Mouse (Mus musculus): ENCODE measurements around the gene Tmem80. TPM values are rescaled to one million over a fixed set of nuclear protein-coding genes. Genes with fewer than 3 reads are reported as not detected.
A peak's percentile ranks its signal among the peaks of the same experiment; 100 is the strongest.

The Tmem80 gene
- 35.1 and 35.6 TPM in 2 replicates for polyA plus RNA-seq (2015; fragmentation: Nextera tagmentation; extraction: Ambion mirVana)

DNA sequence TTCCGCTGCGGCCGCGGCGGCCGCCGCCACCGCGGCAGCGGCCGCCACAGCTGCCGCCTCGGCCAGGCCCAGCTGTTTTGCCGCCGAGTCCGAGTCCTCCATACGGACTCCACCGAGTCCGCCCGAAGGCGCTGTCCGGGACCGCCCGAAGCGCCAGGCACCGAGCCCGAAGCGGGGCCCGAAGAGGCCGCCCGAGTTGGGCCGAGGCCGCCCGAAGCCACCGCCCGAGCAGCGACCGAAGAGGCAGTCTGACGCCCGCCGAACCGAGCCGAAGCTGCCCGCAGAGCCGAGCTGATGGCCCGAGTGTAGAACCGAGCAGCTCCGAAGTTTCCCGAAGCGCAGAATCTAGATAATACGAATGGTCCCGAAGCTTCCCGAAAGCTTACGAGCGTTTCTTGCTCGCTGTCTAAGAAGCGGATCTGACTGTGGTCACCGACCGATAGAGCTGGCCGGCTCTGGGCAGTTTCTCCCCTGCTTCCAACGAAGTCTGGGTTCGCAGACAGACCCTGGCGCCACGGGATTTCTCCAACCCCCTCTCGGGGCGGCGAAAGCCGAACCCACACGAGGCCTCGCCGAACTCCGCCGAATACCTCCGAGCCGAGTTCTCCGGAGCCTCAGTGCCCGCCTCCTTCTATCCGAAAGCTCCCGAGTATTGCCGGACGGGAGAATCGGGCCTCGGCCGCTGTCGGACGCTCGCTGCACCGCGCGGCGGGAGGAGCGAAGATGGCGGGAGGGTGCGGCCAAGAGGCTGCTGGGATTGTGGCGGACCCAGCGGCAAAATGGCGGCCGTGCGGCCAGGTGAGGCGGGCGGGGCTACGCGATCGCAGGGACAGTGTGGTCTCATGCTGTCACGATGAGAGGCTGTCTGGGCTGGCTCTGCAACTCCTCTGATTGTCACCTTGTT lies at the start of gene Tmem80, which contains the start of gene Deaf1:
Gene Tmem80, plus strand, starts transcription at position 271 of the 904 bp plus-strand sequence.
Gene Deaf1, minus strand, starts transcription at position 222 of the 904 bp plus-strand sequence.
- H3K4me1 ChIP-seq (replicated peaks) = peaks cover 25% of the 10 kb centered on the region
- no peaks in the 10 kb centered on the region for H3K27me3 ChIP-seq (replicated peaks)
- under 1% methylated on average over 105 of the region's 105 CpGs for WGBS
- peak within 1 kb of the TSS; percentile 60 for H3K4me3 ChIP-seq (replicated peaks)
- ATAC-seq = peak; percentile 96
- H3K9me3 ChIP-seq = no peaks in the 10 kb centered on the region
- H3K27ac ChIP-seq = peak within 1 kb of the TSS; percentile 96
- peak within 1 kb of the TSS; percentile 85 for H3K4me2 ChIP-seq (replicated peaks)
- peaks cover 9% of the 10 kb centered on the region for H3K36me3 ChIP-seq
- peak within 1 kb of the TSS; percentile 85 for H3K9ac ChIP-seq

DNA sequence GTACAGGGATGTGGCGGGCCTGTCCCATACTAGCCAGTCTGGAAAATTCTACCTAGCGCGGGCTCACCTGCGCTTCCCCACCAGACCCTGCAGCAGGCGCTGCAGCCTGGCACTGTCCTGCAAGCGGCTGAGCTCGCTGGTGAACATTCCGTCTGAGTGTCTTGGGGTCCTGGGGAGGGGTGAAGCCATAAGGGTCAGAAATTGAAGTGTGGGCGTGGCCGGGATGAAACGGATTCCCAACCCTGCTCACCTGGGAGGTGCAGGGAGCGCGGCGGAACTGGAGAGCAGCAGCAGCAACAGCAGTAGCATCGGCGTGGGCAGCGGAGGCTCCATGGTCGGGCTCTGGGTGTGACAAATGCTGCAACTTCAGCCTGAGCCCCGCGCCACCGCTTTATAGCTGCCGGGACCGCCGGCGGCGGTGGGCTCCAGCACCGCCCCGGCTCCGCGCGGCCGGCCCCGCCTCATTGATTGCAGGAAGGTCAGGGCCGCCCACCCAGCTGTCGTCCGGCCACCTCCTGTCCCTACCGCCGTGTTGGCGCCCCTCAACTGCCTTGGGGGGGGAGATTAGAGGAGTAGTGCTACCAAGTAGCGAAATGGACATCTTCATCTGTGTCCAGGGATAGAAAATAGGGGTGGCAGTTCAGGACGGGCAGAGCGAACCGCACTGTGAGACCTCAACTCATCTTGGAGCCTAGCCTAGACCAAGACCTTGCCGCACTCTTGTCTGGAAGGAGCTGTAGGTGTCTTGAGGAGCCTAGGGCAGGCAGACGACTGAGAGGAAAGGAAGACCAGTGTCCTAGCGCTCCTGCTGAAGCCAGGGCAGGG lies 48.6 kb upstream of the Tmem80 start, which contains the start of gene Sct:
Gene Sct, minus strand, starts transcription at position 368 of the 825 bp plus-strand sequence.
- 3% methylated on average over 46 of the region's 46 CpGs for WGBS
- peak within 1 kb of the TSS; percentile 53 for H3K9ac ChIP-seq
- peak within 1 kb of the TSS; percentile 99 for H3K4me2 ChIP-seq (replicated peaks)
- peak within 1 kb of the TSS; percentile 84 for H3K27ac ChIP-seq
- no peaks in the 10 kb centered on the region for H3K36me3 ChIP-seq
- no peaks in the 10 kb centered on the region for H3K27me3 ChIP-seq (replicated peaks)
- peak within 1 kb of the TSS; percentile 50 for H3K4me3 ChIP-seq (replicated peaks)
- peaks cover 19% of the 10 kb centered on the region for H3K4me1 ChIP-seq (replicated peaks)
- peak; percentile 53 for ATAC-seq
- H3K9me3 ChIP-seq = no peaks in the 10 kb centered on the region

DNA sequence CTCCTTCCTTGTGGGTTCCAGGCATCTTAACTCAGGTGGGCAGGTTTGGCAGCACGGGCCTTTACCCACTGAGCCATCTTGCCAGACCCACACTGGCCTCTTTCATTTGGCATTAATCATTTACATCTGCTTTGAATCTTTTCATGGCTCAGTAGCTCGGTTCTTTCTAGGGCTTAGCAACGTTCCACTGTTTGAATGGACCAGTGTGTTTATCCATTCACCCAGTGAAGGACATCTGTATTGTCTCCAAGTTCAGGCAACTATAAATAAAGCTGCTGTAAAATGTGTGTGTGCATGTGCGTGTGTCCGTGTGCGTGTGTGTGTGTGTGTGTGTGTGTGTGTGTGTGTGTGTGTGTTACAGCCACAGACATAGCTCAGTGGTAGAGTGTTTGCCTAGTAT lies 46.1 kb upstream of the Tmem80 start:
- Histone ChIP-seq H3K9me3 (no peaks in the 10 kb centered on the region), H3K9ac (no peak overlapping the region), H3K4me3 (replicated peaks) (no peak overlapping the region), H3K4me1 (replicated peaks) (peaks cover 15% of the 10 kb centered on the region), H3K27me3 (replicated peaks) (no peaks in the 10 kb centered on the region), H3K36me3 (no peaks in the 10 kb centered on the region), H3K27ac (no peak overlapping the region), H3K4me2 (replicated peaks) (no peak overlapping the region)
- no peak for ATAC-seq
- 42% methylated on average over 6 of the region's 6 CpGs for WGBS

DNA sequence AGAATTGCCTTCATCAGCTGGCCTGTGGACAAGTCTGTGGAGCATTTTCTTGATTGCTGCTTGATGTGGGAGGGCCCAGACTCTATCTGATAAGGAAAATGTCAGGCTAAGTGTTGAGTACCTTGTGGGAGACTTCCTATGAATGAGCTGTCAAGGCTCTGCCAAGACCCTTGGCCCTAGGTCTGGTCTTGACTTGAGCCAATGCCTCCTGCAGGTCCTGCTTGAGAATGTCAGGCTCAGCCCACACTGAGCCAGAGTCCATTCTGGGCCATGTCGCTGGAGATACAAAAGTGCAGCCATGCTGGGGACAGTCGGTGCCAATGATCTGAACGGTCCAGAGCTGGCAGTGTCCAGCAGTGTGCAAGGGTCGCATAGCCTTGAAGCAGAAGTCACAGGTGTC lies 44.8 kb upstream of the Tmem80 start:
- peaks cover 11% of the 10 kb centered on the region for H3K4me1 ChIP-seq (replicated peaks)
- H3K36me3 ChIP-seq = no peaks in the 10 kb centered on the region
- no peak overlapping the region for H3K4me3 ChIP-seq (replicated peaks)
- no peak overlapping the region for H3K4me2 ChIP-seq (replicated peaks)
- WGBS = 86% methylated on average over 4 of the region's 4 CpGs
- H3K9ac ChIP-seq = no peak overlapping the region
- H3K27me3 ChIP-seq (replicated peaks) = no peaks in the 10 kb centered on the region
- no peaks in the 10 kb centered on the region for H3K9me3 ChIP-seq
- H3K27ac ChIP-seq = no peak overlapping the region
- ATAC-seq = no peak

DNA sequence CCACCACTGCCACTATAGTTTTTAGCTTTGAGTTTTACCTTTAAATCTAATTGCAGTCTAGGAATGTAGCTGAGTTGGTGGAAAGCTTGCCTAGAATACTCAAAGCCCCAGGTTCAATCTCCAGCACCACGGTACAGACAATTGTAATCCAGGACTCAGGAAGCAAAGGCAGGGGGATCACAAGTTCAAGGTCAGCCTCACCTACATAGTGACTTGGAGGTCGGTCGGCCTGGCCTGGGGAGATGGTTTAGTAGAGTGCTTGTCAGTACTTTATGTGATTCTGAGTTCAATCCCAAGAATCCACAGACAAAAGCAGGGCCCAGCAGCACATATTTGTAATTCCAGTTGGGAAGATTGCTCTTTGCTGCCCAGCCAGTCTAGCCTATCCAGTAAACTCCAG lies 39.5 kb upstream of the Tmem80 start:
- WGBS = 85% methylated on average over 3 of the region's 3 CpGs
- Histone ChIP-seq H3K27me3 (replicated peaks) (peaks cover 23% of the 10 kb centered on the region), H3K36me3 (no peaks in the 10 kb centered on the region), H3K27ac (no peak overlapping the region), H3K9me3 (no peaks in the 10 kb centered on the region), H3K4me1 (replicated peaks) (peaks cover 9% of the 10 kb centered on the region), H3K9ac (no peak overlapping the region), H3K4me2 (replicated peaks) (no peak overlapping the region), H3K4me3 (replicated peaks) (no peak overlapping the region)
- ATAC-seq = no peak

DNA sequence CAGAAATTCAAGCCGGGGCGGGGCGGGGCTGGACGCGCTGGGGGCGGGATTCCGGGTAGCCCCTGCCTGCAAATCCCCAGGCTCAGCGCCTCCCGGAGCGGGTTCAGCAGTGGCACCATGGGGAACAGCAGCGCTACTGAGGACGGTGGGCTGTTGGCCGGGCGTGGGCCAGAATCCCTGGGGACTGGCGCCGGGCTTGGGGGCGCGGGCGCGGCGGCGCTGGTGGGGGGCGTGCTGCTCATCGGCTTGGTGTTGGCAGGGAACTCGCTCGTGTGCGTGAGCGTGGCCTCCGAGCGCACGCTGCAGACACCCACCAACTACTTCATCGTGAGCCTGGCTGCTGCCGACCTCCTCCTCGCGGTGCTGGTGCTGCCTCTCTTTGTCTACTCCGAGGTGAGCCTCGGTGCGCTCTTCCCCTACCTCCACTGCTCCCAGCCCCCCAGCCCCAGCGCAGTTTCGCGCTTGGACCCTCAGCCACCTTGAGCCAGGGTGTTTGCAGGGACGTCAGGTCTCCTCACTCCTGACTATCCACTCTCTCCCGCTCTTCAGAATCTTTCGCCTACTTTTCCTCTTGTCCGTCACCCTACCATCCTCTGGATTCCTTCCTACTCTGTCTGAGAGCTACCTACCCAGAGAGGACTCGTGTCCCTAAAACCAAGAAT lies 35.5 kb upstream of the Tmem80 start, which contains the start of gene Drd4:
Gene Drd4, plus strand, starts transcription at position 86 of the 662 bp plus-strand sequence.
- 4% methylated on average over 46 of the region's 46 CpGs for WGBS
- peaks cover 50% of the 10 kb centered on the region for H3K27me3 ChIP-seq (replicated peaks)

DNA sequence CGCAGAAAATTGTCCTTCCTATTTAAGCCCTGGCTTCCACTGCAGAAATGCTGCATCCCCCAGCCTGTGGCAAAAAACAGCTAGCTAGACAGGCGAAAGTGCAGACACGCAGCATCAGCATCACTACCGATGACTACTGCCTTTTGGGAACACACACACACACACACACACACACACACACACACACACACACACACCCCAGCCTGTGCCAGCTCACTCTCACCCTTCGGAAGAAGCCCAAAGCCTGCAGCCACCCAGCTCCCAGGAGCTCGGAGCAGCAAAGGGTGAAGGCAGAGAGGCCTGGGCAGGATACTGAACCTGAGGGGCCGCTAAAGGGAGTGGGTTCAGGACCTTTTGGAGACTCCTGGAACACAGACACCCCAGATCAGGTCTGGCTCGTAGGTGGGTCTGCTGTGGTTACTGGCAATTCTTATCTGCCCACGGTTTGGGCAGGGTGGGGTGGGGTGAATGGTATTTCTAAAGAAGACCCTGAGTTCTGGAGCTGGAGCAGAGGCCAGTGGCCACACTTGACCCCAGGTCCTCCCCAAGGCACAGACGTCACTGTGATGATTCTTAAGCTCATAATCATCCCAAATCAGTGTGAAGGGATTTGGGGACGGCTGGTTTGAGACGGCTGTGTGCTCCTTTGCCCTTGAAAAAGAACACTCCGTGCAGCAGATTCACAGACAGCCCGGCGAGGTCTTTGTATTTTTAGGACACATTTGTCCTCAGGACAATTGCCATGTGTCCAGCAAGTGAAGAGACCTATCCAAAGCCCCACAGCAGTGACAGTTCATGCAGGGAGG lies 34.8 kb upstream of the Tmem80 start:
- H3K27me3 ChIP-seq (replicated peaks) = peaks cover 50% of the 10 kb centered on the region
- H3K4me1 ChIP-seq (replicated peaks) = peaks cover 22% of the 10 kb centered on the region
- no peak for ATAC-seq
- no peaks in the 10 kb centered on the region for H3K9me3 ChIP-seq
- H3K9ac ChIP-seq = 0 out of 2 replicates have a peak overlapping the region, but pooled peaks have one; percentile 51
- peak overlapping the region; percentile 97 for H3K4me2 ChIP-seq (replicated peaks)
- 54% methylated on average over 15 of the region's 15 CpGs for WGBS
- peaks cover 3% of the 10 kb centered on the region; the same call in 1 of the 2 replicates for H3K36me3 ChIP-seq
- H3K27ac ChIP-seq = no peak overlapping the region
- peak overlapping the region; percentile 52; the same call in 1 of the 2 replicates for H3K4me3 ChIP-seq (replicated peaks)

More for the DNA sequence above, 35.5 kb upstream of the Tmem80 start, which contains the start of gene Drd4:
- Histone ChIP-seq H3K9ac (peak within 1 kb of the TSS; percentile 51), H3K9me3 (no peaks in the 10 kb centered on the region), H3K4me3 (replicated peaks) (peak within 1 kb of the TSS; percentile 52), H3K4me1 (replicated peaks) (peaks cover 22% of the 10 kb centered on the region), H3K36me3 (no peaks in the 10 kb centered on the region), H3K27ac (no peak within 1 kb of the TSS), H3K4me2 (replicated peaks) (peak within 1 kb of the TSS; percentile 97)
- peak; percentile 60; the same call in 1 of the 2 replicates for ATAC-seq

DNA sequence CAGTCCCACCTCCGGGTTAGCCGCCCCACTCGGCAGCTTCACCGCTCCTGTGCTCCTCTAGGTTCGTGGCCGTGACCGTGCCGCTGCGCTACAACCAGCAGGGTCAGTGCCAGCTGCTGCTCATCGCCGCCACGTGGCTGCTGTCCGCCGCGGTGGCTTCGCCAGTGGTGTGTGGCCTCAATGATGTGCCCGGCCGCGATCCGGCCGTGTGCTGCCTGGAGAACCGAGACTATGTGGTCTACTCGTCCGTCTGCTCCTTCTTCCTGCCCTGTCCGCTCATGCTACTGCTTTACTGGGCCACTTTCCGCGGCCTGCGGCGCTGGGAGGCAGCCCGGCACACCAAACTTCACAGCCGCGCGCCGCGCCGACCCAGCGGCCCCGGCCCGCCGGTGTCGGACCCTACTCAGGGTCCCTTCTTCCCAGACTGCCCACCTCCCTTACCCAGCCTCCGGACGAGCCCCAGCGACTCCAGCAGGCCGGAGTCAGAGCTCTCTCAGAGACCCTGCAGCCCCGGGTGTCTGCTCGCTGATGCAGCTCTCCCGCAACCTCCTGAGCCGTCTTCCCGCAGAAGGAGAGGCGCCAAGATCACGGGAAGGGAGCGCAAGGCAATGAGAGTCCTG lies 33.6 kb upstream of the Tmem80 start:
- Histone ChIP-seq H3K9ac (peak overlapping the region; percentile 39), H3K27ac (no peak overlapping the region), H3K4me1 (replicated peaks) (peaks cover 22% of the 10 kb centered on the region), H3K36me3 (peaks cover 3% of the 10 kb centered on the region; the same call in 1 of the 2 replicates), H3K4me3 (replicated peaks) (peak overlapping the region; percentile 39), H3K27me3 (replicated peaks) (peaks cover 50% of the 10 kb centered on the region), H3K4me2 (replicated peaks) (peak overlapping the region; percentile 90), H3K9me3 (no peaks in the 10 kb centered on the region)
- peak; percentile 46 for ATAC-seq
- WGBS = 2% methylated on average over 53 of the region's 53 CpGs

DNA sequence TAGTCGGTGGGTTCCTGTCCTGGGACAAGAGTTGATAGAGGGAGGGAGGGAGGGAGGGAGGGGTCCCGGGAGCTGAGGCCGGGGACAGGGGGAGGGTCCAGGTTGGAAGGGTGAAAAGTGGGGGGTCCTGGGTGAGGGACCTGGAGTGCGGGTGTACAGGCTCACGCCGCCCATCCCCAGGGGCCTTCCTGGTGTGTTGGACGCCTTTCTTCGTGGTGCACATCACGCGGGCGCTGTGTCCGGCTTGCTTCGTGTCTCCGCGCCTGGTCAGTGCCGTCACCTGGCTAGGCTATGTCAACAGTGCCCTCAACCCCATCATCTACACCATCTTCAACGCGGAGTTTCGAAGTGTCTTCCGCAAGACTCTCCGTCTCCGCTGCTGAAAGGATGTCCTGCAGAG lies 33.1 kb upstream of the Tmem80 start:
- Histone ChIP-seq H3K4me1 (replicated peaks) (peaks cover 22% of the 10 kb centered on the region), H3K27ac (no peak overlapping the region), H3K27me3 (replicated peaks) (peaks cover 50% of the 10 kb centered on the region), H3K4me3 (replicated peaks) (peak overlapping the region; percentile 39), H3K36me3 (peaks cover 3% of the 10 kb centered on the region; the same call in 1 of the 2 replicates), H3K4me2 (replicated peaks) (peak overlapping the region; percentile 90), H3K9ac (no peak overlapping the region), H3K9me3 (no peaks in the 10 kb centered on the region)
- no peak for ATAC-seq
- WGBS = 5% methylated on average over 20 of the region's 22 CpGs

DNA sequence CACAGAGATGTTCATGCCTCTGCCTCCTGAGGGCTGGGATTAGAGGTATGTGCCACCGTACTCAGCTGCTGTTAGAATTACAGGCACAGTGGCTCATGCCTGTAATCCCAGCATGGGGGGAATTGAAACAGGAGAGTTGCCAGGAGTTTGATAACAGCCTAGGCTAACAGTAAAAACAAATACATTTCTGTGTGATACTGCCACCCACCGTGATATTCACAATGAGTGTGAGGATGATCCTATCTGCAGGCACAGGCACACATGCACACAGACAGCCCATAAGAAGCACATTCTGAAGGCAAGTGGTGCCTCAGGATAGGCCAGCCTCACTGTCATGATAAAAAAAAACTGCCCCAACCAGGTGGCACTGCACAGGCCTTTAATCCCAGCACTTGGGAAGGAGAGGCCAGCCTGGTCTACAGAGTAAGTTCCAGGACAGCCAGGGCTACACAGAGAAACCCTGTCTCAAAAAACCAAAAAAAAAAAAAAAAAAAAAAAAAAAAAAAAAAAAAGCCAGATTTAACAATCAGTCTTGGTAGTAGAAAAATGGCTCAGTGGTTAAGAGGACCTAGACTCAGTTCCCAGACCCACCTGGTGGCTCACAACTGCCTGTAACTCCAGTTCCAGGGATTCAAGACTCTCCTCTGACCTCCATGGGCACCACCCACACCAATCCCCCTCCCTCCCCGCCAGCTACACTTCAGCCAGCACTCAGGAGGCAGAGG lies 29.5 kb upstream of the Tmem80 start:
- 81% methylated on average over 3 of the region's 3 CpGs for WGBS
- Histone ChIP-seq H3K4me1 (replicated peaks) (peaks cover 13% of the 10 kb centered on the region), H3K9ac (no peak overlapping the region), H3K27me3 (replicated peaks) (peaks cover 26% of the 10 kb centered on the region), H3K4me3 (replicated peaks) (no peak overlapping the region), H3K36me3 (peaks cover 14% of the 10 kb centered on the region), H3K9me3 (no peaks in the 10 kb centered on the region), H3K4me2 (replicated peaks) (no peak overlapping the region), H3K27ac (no peak overlapping the region)
- no peak for ATAC-seq
